23 mouse cellular contexts compared by ENCODE assay signal in genomic region chr8:99223697-99224096, GRCm38 (mm10).
DNase-seq lines count a peak whose midpoint lies in the region; ATAC-seq lines count a peak whose summit lies in the region.
"Had no signal": no experiment of that assay in that cellular context is flagged by ENCODE, and none has a peak within 500 bp of the region (broad histone marks: within the 10 kb centered on the region; RNA-seq: fewer than 3 reads in every experiment).

No protein-coding gene starts in this region.

- H3K27ac ChIP-seq in forebrain, embryonic 16.5 days (ENCODE audit: low read length), result no peak overlapping the region
- H3K27ac ChIP-seq in forebrain, embryonic 12.5 days, result no peak overlapping the region
- H3K27ac ChIP-seq: embryonic facial prominence, embryonic 15.5 days; gastrocnemius, adult 2 months; heart, embryonic 15.5 days; hindbrain, embryonic 14.5 days; intestine, embryonic 15.5 days had no signal

- ATAC-seq in cerebellum, adult (ENCODE audit: insufficient number of reproducible peaks, low FRiP score, low TSS enrichment), result peak; percentile 75
- peak; percentile 54; the same call in 1 of the 2 replicates for ATAC-seq in forebrain, embryonic 16.5 days
- no peak for ATAC-seq in forebrain, embryonic 12.5 days (ENCODE audit: low FRiP score)
- no peak for ATAC-seq in inflammation-experienced regulatory T-cells, adult 6 months
- ATAC-seq: activated CD4-positive, CD25-positive, alpha-beta regulatory T cell, adult 4 months; intestine, embryonic 15.5 days had no signal

- no peak overlapping the region for H3K4me2 ChIP-seq in forebrain, embryonic 16.5 days (ENCODE audit: low read length)
- H3K4me2 ChIP-seq in forebrain, embryonic 12.5 days, result no peak overlapping the region
- H3K4me2 ChIP-seq: embryonic facial prominence, embryonic 15.5 days; heart, embryonic 15.5 days; hindbrain, embryonic 14.5 days; intestine, embryonic 15.5 days had no signal

- H3K27me3 ChIP-seq in forebrain, embryonic 16.5 days (replicated peaks; ENCODE audit: control insufficient read depth, insufficient read depth, low read length), result no peaks in the 10 kb centered on the region
- H3K27me3 ChIP-seq in forebrain, embryonic 12.5 days, result no peaks in the 10 kb centered on the region
- H3K27me3 ChIP-seq: embryonic facial prominence, embryonic 15.5 days; heart, embryonic 15.5 days; intestine, embryonic 15.5 days had no signal

- H3K9me3 ChIP-seq in forebrain, embryonic 16.5 days (ENCODE audit: control insufficient read depth, low read length), result no peaks in the 10 kb centered on the region
- H3K9me3 ChIP-seq in forebrain, embryonic 12.5 days, result no peaks in the 10 kb centered on the region
- H3K9me3 ChIP-seq: embryonic facial prominence, embryonic 15.5 days; heart, embryonic 15.5 days; intestine, embryonic 15.5 days had no signal

- 34% methylated on average over 6 of the region's 6 CpGs for WGBS in forebrain, embryonic 16.5 days
- 68% methylated on average over 6 of the region's 6 CpGs for WGBS in forebrain, embryonic 12.5 days

- H3K4me1 ChIP-seq in forebrain, embryonic 16.5 days (replicated peaks; ENCODE audit: control insufficient read depth, insufficient read depth, low read length), result peaks cover 5% of the 10 kb centered on the region
- H3K4me1 ChIP-seq in forebrain, embryonic 12.5 days, result no peaks in the 10 kb centered on the region
- H3K4me1 ChIP-seq: embryonic facial prominence, embryonic 15.5 days; heart, embryonic 15.5 days; intestine, embryonic 15.5 days had no signal

- H3K9ac ChIP-seq in forebrain, embryonic 16.5 days (replicated peaks; ENCODE audit: low read depth, low read length), result no peak overlapping the region
- H3K9ac ChIP-seq in forebrain, embryonic 12.5 days, result no peak overlapping the region
- H3K9ac ChIP-seq: embryonic facial prominence, embryonic 15.5 days; heart, embryonic 15.5 days; hindbrain, embryonic 14.5 days; intestine, embryonic 15.5 days had no signal

- no peaks in the 10 kb centered on the region for H3K36me3 ChIP-seq in forebrain, embryonic 16.5 days (ENCODE audit: control insufficient read depth, insufficient read depth)
- no peaks in the 10 kb centered on the region for H3K36me3 ChIP-seq in forebrain, embryonic 12.5 days (replicated peaks)
- H3K36me3 ChIP-seq: embryonic facial prominence, embryonic 15.5 days; heart, embryonic 15.5 days; intestine, embryonic 15.5 days had no signal

- DNase-seq in cerebellum, postnatal 36 days, result no peak
- peak; percentile 40 for DNase-seq in layer of hippocampus, adult 9-11 months
- no peak for DNase-seq in layer of hippocampus, adult 8-10 months (ENCODE audit: low spot score in 2 of 2)
- peak; percentile 37 for DNase-seq in brain, embryonic 18.5 days (ENCODE audit: low read depth, low spot score)
- DNase-seq: adrenal gland, adult 8-10 months; gastrocnemius, adult 2 months; heart, postnatal 36 days; kidney, adult 9 months; kidney, postnatal 14 days; lung, postnatal 4 days; midbrain, embryonic 14.5 days; right cerebral cortex, postnatal 14 days; spleen, adult 18-20 months; thymus, postnatal 14 days had no signal

- H3K4me3 ChIP-seq in forebrain, embryonic 16.5 days (replicated peaks; ENCODE audit: low read length), result no peak overlapping the region
- H3K4me3 ChIP-seq in forebrain, embryonic 12.5 days (replicated peaks), result no peak overlapping the region
- H3K4me3 ChIP-seq: embryonic facial prominence, embryonic 15.5 days; gastrocnemius, adult 2 months; heart, embryonic 15.5 days; intestine, embryonic 15.5 days had no signal

Comparison
In these comparisons a context has a peak if more than half of its experiments do, and no peak if none do; other contexts are left out.
1. ATAC-seq: peak in cerebellum, adult (single experiment) and forebrain, embryonic 16.5 days (single experiment); none in forebrain, embryonic 12.5 days (single experiment) and inflammation-experienced regulatory T-cells, adult 6 months (single experiment).
2. DNase-seq: peak in layer of hippocampus, adult 9-11 months (single experiment) and brain, embryonic 18.5 days (single experiment); none in cerebellum, postnatal 36 days (0 of 2) and layer of hippocampus, adult 8-10 months (0 of 2).